Mouse (Mus musculus): ENCODE measurements at regions not wholly inside any gene's neighbourhood (a gene's known extent, or its start where the extent isn't known, plus 50 kb on each side); places are given as distances from the start of the nearest gene placed in this dataset.

GRCm38 (mm10) chr1:138011581-138011980, 163.9 kb downstream of the Ptprc start:
- no peak for DNase-seq (ENCODE audit: low spot score in 2 of 2)

GRCm38 (mm10) chr1:138010910-138011477, 164.5 kb downstream of the Ptprc start:
- no peak for DNase-seq (ENCODE audit: low spot score in 2 of 2)

- no peak for DNase-seq (ENCODE audit: low spot score in 2 of 2)
Observed at GRCm38 (mm10) chr1:138006811-138007210, 168.7 kb downstream of the Ptprc start.

GRCm38 (mm10) chr1:138004319-138004718, 171.2 kb downstream of the Ptprc start:
- DNase-seq (ENCODE audit: low spot score in 2 of 2), result no peak

- DNase-seq (ENCODE audit: low spot score in 2 of 2), result no peak
Observed at GRCm38 (mm10) chr1:137999268-137999900, 176.1 kb downstream of the Ptprc start.

GRCm38 (mm10) chr1:137996041-137996440, 179.5 kb downstream of the Ptprc start:
- no peak for DNase-seq (ENCODE audit: low spot score in 2 of 2)

- DNase-seq (ENCODE audit: low spot score in 2 of 2), result no peak
Observed at GRCm38 (mm10) chr1:137991936-137992335, 183.6 kb downstream of the Ptprc start.

- DNase-seq (ENCODE audit: low spot score in 2 of 2), result no peak
Observed at GRCm38 (mm10) chr1:137991412-137991811, 184.1 kb downstream of the Ptprc start.

- no peak for DNase-seq (ENCODE audit: low spot score in 2 of 2)
Observed at GRCm38 (mm10) chr1:137973406-137973805, 202.1 kb downstream of the Ptprc start.

- no peak for DNase-seq (ENCODE audit: low spot score in 2 of 2)
Observed at GRCm38 (mm10) chr1:137972620-137973350, 202.7 kb downstream of the Ptprc start.

- peak; percentile 32 to 46 for DNase-seq (ENCODE audit: low spot score in 2 of 2)
Observed at GRCm38 (mm10) chr1:137966151-137966836, 209.2 kb downstream of the Ptprc start.

- DNase-seq (ENCODE audit: low spot score in 2 of 2), result no peak
Observed at GRCm38 (mm10) chr1:137963656-137964055, 211.9 kb downstream of the Ptprc start.

GRCm38 (mm10) chr1:137958040-137958439, 217.5 kb downstream of the Ptprc start:
- no peak for DNase-seq (ENCODE audit: low spot score in 2 of 2)

GRCm38 (mm10) chr1:137955993-137956392, 219.5 kb downstream of the Ptprc start:
- DNase-seq (ENCODE audit: low spot score in 2 of 2), result no peak

GRCm38 (mm10) chr1:137955139-137955538, 220.4 kb downstream of the Ptprc start:
- no peak for DNase-seq (ENCODE audit: low spot score in 2 of 2)

- no peak for DNase-seq (ENCODE audit: low spot score in 2 of 2)
Observed at GRCm38 (mm10) chr1:137953369-137953768, 222.1 kb downstream of the Ptprc start.

GRCm38 (mm10) chr1:137952777-137953176, 222.7 kb downstream of the Ptprc start:
- DNase-seq (ENCODE audit: low spot score in 2 of 2), result no peak

GRCm38 (mm10) chr1:137947900-137948299, 227.6 kb downstream of the Ptprc start:
- no peak for DNase-seq (ENCODE audit: low spot score in 2 of 2)

GRCm38 (mm10) chr1:137941776-137942522, 233.6 kb downstream of the Ptprc start:
- DNase-seq (ENCODE audit: low spot score in 2 of 2), result no peak

- no peak for DNase-seq (ENCODE audit: low spot score in 2 of 2)
Observed at GRCm38 (mm10) chr1:137935746-137936145, 239.8 kb downstream of the Ptprc start.

GRCm38 (mm10) chr1:137929764-137930163, 245.7 kb downstream of the Ptprc start:
- no peak for DNase-seq (ENCODE audit: low spot score in 2 of 2)
